Mouse (Mus musculus) heart, embryonic 16.5 days (tissue): ENCODE data around the gene Nicn1. TPM values are rescaled to one million over a fixed set of nuclear protein-coding genes. Genes with fewer than 3 reads are reported as not detected.

ENCODE experiments used
- ATAC-seq: fragments of 200-750 bp; cut with Nextera tagmentation; replicated peaks from 2 replicates; pipeline ENCODE4 v1.8.0; 2017; ENCODE audit warnings: moderate number of reproducible peaks; ENCODE audit not compliant: insufficient read depth, low FRiP score; ENCODE audit errors: extremely low read depth
- H3K27ac ChIP-seq: fragments of 300-500 bp; sonication (generic); 2 replicates; pipeline ENCODE4 v1.5.1; 2014; ENCODE audit warnings: mild to moderate bottlenecking, low read length, control low read depth, moderate library complexity
- H3K27me3 ChIP-seq: fragments of 300-500 bp; sonication (generic); 2 replicates; pipeline ENCODE4 v1.6.1; 2014; ENCODE audit warnings: low read length, mixed read lengths; ENCODE audit not compliant: control insufficient read depth, insufficient read depth
- H3K36me3 ChIP-seq: fragments of 300-500 bp; sonication (generic); 2 replicates; pipeline ENCODE4 v1.6.1; 2014; ENCODE audit not compliant: control insufficient read depth, insufficient read depth
- H3K4me1 ChIP-seq: fragments of 300-500 bp; sonication (generic); 2 replicates; pipeline ENCODE4 v1.6.1; 2014; ENCODE audit warnings: low read length, mixed read lengths; ENCODE audit not compliant: control insufficient read depth, insufficient read depth
- H3K4me2 ChIP-seq: fragments of 300-500 bp; sonication (generic); 2 replicates; pipeline ENCODE4 v1.6.1; 2014; ENCODE audit warnings: low read depth, mild to moderate bottlenecking, control low read depth, low read length
- H3K4me3 ChIP-seq: fragments of 300-500 bp; sonication (generic); 2 replicates; pipeline ENCODE4 v1.5.1; 2014; ENCODE audit warnings: mild to moderate bottlenecking, control low read depth, low read length
- H3K9ac ChIP-seq: fragments of 300-500 bp; sonication (generic); 2 replicates; pipeline ENCODE4 v1.6.1; 2014; ENCODE audit warnings: low read length, control low read depth
- H3K9me3 ChIP-seq: fragments of 300-500 bp; sonication (generic); replicated peaks from 2 replicates; pipeline ENCODE4 v1.6.1; 2016; ENCODE audit warnings: low read length; ENCODE audit not compliant: control insufficient read depth
- WGBS: fragments of 180-500 bp; shearing (Covaris S2); extraction: QIAGEN DNeasy Blood & Tissue Kit; methylation state at CpG from one replicate; pipeline ENCODE4 v1.1.7; 2014; 5-methylcytosine and 5-hydroxymethylcytosine counted together
- polyA plus RNA-seq: library from polyadenylated mRNA; unstranded; fragments of >200 nt; fragmentation: Nextera tagmentation; extraction: Ambion mirVana; gene quantifications from 2 replicates; pipeline ENCODE4 v1.2.1, GENCODE M21; 2015

Nicn1 gene
- polyA plus RNA-seq, 1 experiment from 2014 or later: 23.7 TPM

GRCm38 (mm10) chr9:108340258-108341138 is 50.3 kb downstream of the Nicn1 start:
- WGBS: 48% methylated on average over 10 of the region's 10 CpGs
- Histone ChIP-seq H3K9ac (peak overlapping the region; percentile 96), H3K27ac (peak overlapping the region; percentile 97), H3K4me3 (peak overlapping the region; percentile 85), H3K27me3 (no peaks in the 10 kb centered on the region), H3K36me3 (peaks cover 4% of the 10 kb centered on the region), H3K9me3 (no peaks in the 10 kb centered on the region), H3K4me2 (peak overlapping the region; percentile 73), H3K4me1 (peaks cover 23% of the 10 kb centered on the region)
- no peak for ATAC-seq

GRCm38 (mm10) chr9:108341139-108341475 is 50.9 kb downstream of the Nicn1 start:
- Histone ChIP-seq H3K4me1 (peaks cover 23% of the 10 kb centered on the region), H3K27ac (peak overlapping the region; percentile 33), H3K9me3 (no peaks in the 10 kb centered on the region), H3K4me3 (0 out of 2 replicates have a peak overlapping the region, but pooled peaks have one; percentile 3), H3K9ac (no peak overlapping the region), H3K27me3 (no peaks in the 10 kb centered on the region), H3K36me3 (no peaks in the 10 kb centered on the region; the same call in 1 of the 2 replicates), H3K4me2 (peak overlapping the region; percentile 73)
- WGBS: 76% methylated on average over 5 of the region's 5 CpGs
- no peak for ATAC-seq

GRCm38 (mm10) chr9:108341801-108342200 is 51.6 kb downstream of the Nicn1 start:
- Histone ChIP-seq H3K27ac (no peak overlapping the region; the same call in 1 of the 2 replicates), H3K9ac (no peak overlapping the region), H3K4me1 (peaks cover 24% of the 10 kb centered on the region), H3K4me2 (no peak overlapping the region), H3K9me3 (no peaks in the 10 kb centered on the region), H3K36me3 (no peaks in the 10 kb centered on the region; the same call in 1 of the 2 replicates), H3K4me3 (no peak overlapping the region), H3K27me3 (no peaks in the 10 kb centered on the region)
- no peak for ATAC-seq

GRCm38 (mm10) chr9:108342301-108342831 is 52.1 kb downstream of the Nicn1 start:
- Histone ChIP-seq H3K4me2 (no peak overlapping the region), H3K36me3 (no peaks in the 10 kb centered on the region; the same call in 1 of the 2 replicates), H3K9ac (no peak overlapping the region), H3K9me3 (no peaks in the 10 kb centered on the region), H3K27ac (no peak overlapping the region; the same call in 1 of the 2 replicates), H3K4me1 (peaks cover 26% of the 10 kb centered on the region), H3K27me3 (no peaks in the 10 kb centered on the region), H3K4me3 (no peak overlapping the region)
- 36% methylated on average over 5 of the region's 5 CpGs for WGBS
- ATAC-seq: no peak

GRCm38 (mm10) chr9:108343331-108343730 is 53.1 kb downstream of the Nicn1 start:
- H3K4me1 ChIP-seq: peaks cover 26% of the 10 kb centered on the region
- WGBS: 84% methylated on average over 3 of the region's 3 CpGs
- no peak overlapping the region for H3K4me3 ChIP-seq
- no peak overlapping the region for H3K27ac ChIP-seq
- H3K36me3 ChIP-seq: no peaks in the 10 kb centered on the region
- H3K9ac ChIP-seq: no peak overlapping the region
- ATAC-seq: no peak
- H3K27me3 ChIP-seq: no peaks in the 10 kb centered on the region
- no peak overlapping the region for H3K4me2 ChIP-seq
- no peaks in the 10 kb centered on the region for H3K9me3 ChIP-seq

- H3K9ac ChIP-seq: no peak overlapping the region
- 93% methylated on average over 1 of the region's 1 CpGs for WGBS
- no peaks in the 10 kb centered on the region for H3K9me3 ChIP-seq
- H3K4me1 ChIP-seq: peaks cover 26% of the 10 kb centered on the region
- H3K27me3 ChIP-seq: no peaks in the 10 kb centered on the region
- H3K36me3 ChIP-seq: no peaks in the 10 kb centered on the region
- no peak overlapping the region for H3K27ac ChIP-seq
- H3K4me2 ChIP-seq: no peak overlapping the region
- no peak for ATAC-seq
- H3K4me3 ChIP-seq: no peak overlapping the region
Measured at GRCm38 (mm10) chr9:108343835-108344234, 53.6 kb downstream of the Nicn1 start.

- H3K4me2 ChIP-seq: no peak overlapping the region
- H3K27ac ChIP-seq: no peak overlapping the region
- no peak for ATAC-seq
Measured at GRCm38 (mm10) chr9:108344471-108344870, 54.2 kb downstream of the Nicn1 start.

More at GRCm38 (mm10) chr9:108344471-108344870, 54.2 kb downstream of the Nicn1 start:
- H3K4me1 ChIP-seq: peaks cover 27% of the 10 kb centered on the region
- WGBS: 83% methylated on average over 4 of the region's 4 CpGs
- H3K9me3 ChIP-seq: no peaks in the 10 kb centered on the region
- no peaks in the 10 kb centered on the region for H3K27me3 ChIP-seq
- H3K9ac ChIP-seq: no peak overlapping the region
- H3K4me3 ChIP-seq: no peak overlapping the region
- no peaks in the 10 kb centered on the region for H3K36me3 ChIP-seq
